Mouse (Mus musculus) layer of hippocampus, adult 2 months (tissue): ENCODE measurements around the gene Nfasc. TPM values are rescaled to one million over a fixed set of nuclear protein-coding genes. Genes with fewer than 3 reads are reported as not detected.

ENCODE experiments used
- DNase-seq, 2 experiments: peaks; one replicate each; pipeline ENCODE4 v3.0.0; 2022; ENCODE audit warnings: low spot score in 2 of 2
- H3K27ac ChIP-seq: fragments of 200-600 bp; 2 replicates; pipeline ENCODE4 v1.8.1; 2022
- H3K4me3 ChIP-seq: fragments of 200-600 bp; 2 replicates; pipeline ENCODE4 v1.8.1; 2022; ENCODE audit warnings: mild to moderate bottlenecking
- CTCF ChIP-seq: fragments of 200-600 bp; conservative IDR thresholded peaks from 2 replicates; pipeline ENCODE4 v1.8.1; 2022; ENCODE audit warnings: antibody characterized with exemption, mild to moderate bottlenecking, moderate library complexity
- total RNA-seq, 2 experiments: library from RNA; stranded (reverse); gene quantifications; 2 replicates each; pipeline ENCODE4 v1.2.3; 2021

The Nfasc gene
- total RNA-seq, 2 experiments from 2014 or later: 150 to 169 TPM

DNA sequence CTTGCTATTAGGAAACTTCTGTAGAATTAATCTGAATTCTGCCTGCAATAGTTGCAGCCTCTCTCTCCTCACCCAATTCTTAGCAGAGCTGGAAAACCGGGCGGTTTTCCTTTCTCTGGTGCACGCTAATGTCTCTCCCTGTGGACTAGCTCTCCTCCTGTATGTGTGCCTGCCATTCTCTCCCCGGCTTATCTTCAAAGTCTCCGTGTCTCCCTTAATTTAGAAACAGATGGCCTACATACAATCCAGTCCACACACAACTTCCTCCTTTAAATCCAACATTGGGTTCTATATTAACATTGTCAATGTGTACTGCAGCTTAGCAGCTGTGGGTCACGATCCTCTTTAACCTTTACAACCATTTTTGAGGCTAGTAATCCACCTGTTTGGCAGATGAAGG lies 116.6 kb downstream of the Nfasc start:
- no peak for DNase-seq
- Histone ChIP-seq H3K4me3 (no peak overlapping the region), H3K27ac (peak overlapping the region; percentile 63; the same call in 1 of the 2 replicates)
- no peak for TF ChIP-seq CTCF

DNA sequence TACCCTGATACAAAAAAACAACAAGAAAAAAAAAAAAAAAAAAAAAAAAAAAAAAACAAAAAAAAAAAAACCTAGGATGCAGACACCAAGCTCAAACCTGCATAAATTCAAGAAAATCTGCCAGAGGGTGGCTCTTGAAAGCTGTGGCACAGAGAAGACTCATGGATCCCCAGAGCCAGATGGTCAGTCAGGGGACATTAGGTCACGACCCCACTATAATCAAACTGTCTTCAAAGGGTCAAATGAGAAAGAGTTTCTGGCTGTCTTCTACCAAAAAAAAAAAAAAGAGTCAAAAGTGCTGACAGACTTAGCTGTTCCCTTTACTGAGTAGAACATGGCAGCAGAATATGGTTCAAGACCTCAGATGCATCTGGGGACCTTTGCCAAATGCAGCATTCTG lies 117.1 kb downstream of the Nfasc start:
- peak overlapping the region; percentile 63; the same call in 1 of the 2 replicates for H3K27ac ChIP-seq
- no peak overlapping the region for H3K4me3 ChIP-seq
- DNase-seq: no peak
- no peak for TF ChIP-seq CTCF

DNA sequence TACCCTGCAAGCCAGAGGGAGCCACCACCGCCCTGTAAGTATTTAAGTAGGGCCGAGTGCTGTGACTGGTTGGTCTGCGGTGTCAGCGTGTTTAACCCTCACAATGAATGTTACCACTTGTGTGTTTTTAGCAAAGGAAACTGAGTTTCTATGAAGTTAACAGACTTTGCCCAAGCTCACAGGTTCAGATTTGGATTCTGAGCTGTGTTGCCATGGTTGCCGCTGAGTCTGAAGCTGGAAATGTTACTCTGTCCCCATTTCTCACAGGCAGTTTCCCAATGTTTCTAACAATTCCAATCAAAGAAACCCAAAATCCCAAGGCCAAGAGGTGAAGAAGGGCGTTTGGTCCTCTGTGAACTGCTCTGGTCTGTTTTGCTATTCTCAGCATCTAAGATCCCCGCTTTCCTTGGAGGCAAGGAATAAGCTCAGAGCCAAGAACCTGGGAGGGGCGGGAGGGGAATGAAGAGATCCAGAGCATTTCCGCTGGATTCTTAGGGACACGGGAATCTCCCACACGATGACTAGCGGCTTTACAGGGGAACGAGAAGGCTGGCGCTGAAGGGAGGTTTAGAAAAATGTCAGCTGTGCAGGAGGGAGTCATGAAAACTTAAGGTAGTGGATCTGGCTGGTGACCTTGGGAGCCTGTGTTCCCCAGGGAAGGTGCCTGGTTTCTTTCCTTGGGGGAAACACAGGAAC lies 117.8 kb downstream of the Nfasc start:
- H3K4me3 ChIP-seq: no peak overlapping the region
- no peak for DNase-seq
- TF ChIP-seq CTCF: peak; percentile 19
- peak overlapping the region; percentile 63 for H3K27ac ChIP-seq

DNA sequence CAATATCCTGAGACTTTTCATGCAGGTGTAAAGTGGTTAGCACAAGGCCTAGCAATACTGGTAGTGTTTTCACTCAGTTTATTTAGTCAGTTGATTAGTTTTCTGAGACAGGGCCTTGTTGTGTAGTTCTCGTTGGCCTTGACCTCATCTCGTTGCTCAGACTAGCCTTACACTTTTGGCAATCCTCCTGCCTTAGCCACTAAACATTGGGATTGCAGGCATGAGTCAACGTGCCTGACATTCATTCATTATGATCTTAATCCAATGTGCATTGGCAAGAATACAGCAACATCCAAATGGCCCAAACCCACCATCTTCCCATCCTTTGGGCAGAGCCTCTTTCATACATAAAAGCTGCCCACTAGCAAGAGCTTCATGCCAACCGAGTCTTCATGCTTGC lies 129.5 kb downstream of the Nfasc start:
- H3K4me3 ChIP-seq: no peak overlapping the region
- H3K27ac ChIP-seq: no peak overlapping the region
- no peak for DNase-seq
- no peak for TF ChIP-seq CTCF

DNA sequence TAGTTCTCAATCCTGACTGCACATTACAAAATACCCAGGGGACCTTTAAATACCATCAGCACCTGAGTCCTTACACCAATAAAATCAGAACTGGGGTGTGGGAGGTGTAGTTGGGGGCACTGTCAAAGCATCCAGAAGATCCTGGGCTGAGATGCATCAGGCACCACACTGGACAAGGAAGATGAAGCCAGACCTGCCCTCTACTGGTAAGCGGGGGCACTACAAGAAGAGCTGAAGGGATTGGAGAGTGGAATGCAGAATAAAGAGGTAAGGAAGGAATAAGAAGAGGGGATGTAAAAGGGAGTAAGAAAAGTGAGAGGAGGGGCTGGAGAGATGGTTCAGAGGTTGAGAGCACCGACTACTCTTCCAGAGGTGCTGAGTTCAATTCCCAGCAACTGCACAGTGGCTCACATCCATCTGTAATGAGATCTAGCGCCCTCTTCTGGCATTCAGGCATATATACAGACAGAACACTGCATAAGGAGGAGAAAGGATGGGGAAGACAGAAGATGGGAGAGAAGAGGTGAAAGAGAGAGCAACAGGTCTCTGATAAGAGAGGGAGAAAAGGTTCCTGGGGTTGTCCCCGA lies 132.5 kb downstream of the Nfasc start:
- TF ChIP-seq CTCF: peak; percentile 88
- no peak overlapping the region for H3K27ac ChIP-seq
- no peak overlapping the region for H3K4me3 ChIP-seq
- DNase-seq: peak; percentile 66 to 79

DNA sequence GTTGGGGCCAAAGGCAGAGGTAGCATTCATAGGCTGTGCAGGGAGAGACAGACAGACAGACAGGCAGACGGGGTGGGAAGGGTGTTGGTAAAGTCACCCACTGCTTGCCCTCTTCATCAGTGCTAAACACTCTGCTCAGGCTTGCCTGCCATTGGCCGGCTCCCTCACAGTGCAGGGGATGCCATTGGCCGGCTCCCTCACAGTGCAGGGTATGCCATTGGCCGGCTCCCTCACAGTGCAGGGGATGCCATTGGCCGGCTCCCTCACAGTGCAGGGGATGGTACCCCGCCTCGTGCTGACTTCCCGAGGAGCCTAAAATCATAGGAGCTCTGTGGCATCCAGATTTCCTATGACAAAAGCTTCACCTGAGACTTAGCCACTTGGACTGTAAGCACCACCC lies 139.4 kb downstream of the Nfasc start:
- H3K27ac ChIP-seq: no peak overlapping the region
- no peak for DNase-seq
- TF ChIP-seq CTCF: no peak
- H3K4me3 ChIP-seq: no peak overlapping the region

DNA sequence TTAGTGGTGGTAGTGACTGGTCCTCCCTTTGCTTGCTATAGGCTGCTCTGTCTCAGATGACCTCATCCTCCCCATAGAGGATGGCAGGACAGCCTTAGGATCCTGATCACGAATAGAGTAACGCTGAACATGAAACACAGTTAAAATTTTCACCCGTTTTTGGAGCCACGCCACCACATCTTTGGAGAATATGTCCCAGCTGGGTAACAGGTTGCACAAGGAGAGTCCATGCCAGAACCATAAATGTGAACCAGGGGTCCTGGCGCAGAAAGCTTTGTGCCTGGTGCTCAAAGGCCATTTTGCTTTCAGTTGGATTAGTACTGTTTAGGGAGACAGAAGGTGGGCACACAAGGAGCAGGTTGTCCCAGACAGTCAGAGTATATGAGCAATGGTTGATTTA lies 143.6 kb downstream of the Nfasc start:
- DNase-seq: no peak
- Histone ChIP-seq H3K27ac (no peak overlapping the region), H3K4me3 (no peak overlapping the region)
- TF ChIP-seq CTCF: no peak

DNA sequence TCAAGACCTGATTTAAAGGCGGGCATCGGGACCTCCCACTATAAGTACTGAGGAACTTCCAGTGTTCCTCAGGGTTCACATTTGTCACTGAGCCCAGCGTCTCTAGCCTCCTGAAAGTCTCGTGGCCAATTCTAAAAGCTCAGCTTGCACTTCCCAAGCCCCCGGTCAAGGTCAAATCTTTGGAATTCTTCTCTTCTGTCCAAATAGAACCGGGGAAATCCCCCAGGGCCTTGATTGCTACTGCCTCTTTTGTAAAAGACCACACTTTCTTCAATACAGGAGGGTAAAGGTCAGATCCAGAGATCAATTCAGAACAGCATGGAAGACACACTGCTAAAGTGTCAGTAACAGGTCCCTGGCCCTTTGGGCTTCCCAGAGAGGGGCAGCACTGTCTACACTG lies 145.9 kb downstream of the Nfasc start:
- no peak overlapping the region for H3K27ac ChIP-seq
- no peak overlapping the region for H3K4me3 ChIP-seq
- TF ChIP-seq CTCF: no peak
- no peak for DNase-seq

DNA sequence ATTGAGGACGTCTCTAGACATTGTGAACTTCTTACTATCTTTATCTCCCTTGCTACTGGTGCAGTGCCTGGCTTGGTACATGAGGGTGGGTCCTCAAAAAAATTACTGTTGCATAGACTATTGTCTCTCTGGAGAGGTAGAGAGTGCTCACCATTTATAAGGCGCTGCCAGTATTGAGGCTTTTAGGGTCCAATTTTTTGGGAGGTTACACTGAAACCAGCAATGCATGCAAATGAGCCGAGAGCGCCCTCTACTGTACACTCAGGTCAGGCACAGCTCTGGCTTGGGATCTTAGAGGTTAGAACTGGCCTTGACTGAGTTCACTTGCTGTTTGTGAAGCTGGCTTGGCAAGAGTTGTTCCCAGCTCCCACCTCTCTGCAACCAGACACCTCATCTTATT lies 147.0 kb downstream of the Nfasc start:
- no peak overlapping the region for H3K4me3 ChIP-seq
- DNase-seq: peak; percentile 59 to 77
- peak overlapping the region; percentile 19; the same call in 1 of the 2 replicates for H3K27ac ChIP-seq
- TF ChIP-seq CTCF: peak; percentile 98

DNA sequence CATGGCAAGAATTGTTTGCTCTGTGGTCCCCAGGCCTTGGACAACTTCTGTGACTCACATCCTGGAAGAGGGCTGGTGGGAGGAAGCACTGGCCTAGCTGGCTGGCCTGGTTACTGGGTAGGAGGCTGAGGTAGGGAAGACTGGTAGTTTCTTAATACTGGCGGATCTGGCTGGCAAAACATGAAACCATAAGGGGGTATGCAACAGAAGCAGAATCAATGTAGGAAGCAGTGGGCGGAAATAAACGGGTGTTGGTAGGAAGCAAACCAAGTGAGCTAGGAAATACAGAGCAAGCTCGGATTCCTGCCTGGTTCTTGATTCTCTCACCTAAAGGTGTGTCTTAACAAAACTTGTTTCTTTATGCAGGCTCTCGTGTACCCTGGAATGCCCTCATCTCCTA lies 149.5 kb downstream of the Nfasc start:
- TF ChIP-seq CTCF: no peak
- peak overlapping the region; percentile 83 for H3K27ac ChIP-seq
- peak; percentile 46 to 60 for DNase-seq
- H3K4me3 ChIP-seq: no peak overlapping the region

DNA sequence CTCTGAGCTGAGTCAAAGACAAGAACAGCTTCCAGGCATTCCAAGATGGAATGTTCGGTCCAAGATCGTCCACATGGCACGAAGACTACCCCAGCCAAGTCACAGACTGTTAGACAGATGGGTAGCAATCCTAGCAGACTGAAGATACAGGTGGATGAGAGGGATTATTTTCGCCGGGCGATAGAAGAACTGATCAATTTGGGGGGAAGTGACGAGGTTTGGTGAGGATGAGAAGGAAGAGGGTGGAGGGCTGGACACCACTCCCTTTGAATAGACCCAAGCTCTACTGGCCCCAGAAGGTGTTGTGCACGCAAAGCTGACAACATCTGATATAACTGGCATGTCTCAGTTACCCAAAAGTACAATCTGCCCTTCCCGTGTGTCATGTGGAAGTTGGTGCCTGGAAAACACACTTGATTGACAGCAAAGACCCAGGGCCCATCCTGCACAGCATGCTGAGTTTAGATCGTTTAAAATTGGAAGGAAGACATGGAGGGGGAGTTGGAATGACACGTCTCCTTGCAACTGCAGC lies 150.1 kb downstream of the Nfasc start:
- Histone ChIP-seq H3K27ac (peak overlapping the region; percentile 83), H3K4me3 (no peak overlapping the region)
- DNase-seq: peak; percentile 47 to 66
- TF ChIP-seq CTCF: no peak

DNA sequence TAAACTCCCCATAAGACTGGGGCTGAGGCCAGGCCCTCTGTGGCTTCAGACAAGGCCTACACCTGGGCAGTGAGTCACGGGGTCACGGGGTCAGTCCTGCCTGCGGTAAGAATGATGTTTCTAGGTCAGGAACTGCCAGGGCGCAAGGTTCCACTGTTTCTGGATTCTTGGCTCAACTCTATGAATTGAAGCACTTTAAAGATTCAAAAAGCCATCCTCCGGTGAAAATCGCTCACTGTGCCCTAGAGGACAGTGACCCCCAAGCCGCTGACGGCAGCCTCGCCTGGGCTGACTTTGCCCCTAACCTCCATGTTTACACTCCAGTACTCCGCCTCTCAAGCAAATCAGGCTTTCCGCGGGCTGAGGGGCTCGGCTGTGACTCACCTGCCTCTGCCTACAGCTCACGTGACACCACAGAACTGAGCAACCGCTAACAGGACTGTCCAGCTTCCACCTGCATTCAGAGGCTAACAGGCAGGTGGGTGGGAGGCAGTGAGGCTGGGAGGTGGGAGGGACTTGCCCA lies 154.9 kb downstream of the Nfasc start:
- no peak for DNase-seq
- TF ChIP-seq CTCF: no peak
- H3K27ac ChIP-seq: no peak overlapping the region
- H3K4me3 ChIP-seq: no peak overlapping the region

DNA sequence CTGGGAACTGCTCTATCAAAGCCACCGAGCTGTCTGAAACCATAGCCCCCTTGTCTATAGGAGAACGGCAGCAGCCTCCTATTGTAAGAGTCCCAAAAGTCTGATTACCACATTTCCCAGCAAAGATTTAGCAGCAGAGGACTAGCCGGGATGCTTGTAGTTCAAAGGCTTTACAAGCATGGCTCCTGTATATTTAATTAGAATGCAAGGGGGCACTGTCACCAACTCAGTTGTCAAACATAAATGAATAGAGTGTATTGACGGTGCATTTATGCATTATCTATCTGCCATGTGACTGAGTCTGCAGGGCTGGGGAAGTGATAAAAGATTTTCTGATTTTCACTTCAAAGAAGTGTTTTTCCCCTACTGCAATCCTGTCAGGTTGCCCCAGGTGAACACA lies 156.2 kb downstream of the Nfasc start:
- DNase-seq: no peak
- TF ChIP-seq CTCF: no peak
- no peak overlapping the region for H3K27ac ChIP-seq
- H3K4me3 ChIP-seq: no peak overlapping the region
